10 mouse cellular contexts compared by ENCODE assay signal in the genomic region with DNA sequence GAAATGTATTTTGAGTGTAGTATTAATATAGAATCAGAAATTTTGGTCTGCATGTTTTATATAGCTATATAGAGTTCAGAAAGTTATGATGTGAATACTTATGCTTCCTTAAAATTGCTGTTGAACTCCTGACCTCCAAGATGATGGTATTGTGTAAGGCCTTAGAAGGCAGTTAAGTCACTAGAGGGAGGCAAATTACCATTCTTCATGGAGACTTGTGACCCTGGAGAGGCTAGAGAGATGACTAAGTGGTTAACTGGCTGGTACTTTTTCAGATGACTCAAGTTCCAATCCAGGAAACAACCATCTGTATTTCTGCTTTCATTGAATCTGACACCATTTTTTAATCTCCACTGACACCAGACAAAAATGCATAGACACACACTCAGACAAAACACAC. TPM values are rescaled to one million over a fixed set of nuclear protein-coding genes. Genes with fewer than 3 reads are reported as not detected.
DNase-seq lines count a peak whose midpoint lies in the region; ATAC-seq and TF ChIP-seq lines count a peak whose summit lies in the region.
"Had no signal": no experiment of that assay in that cellular context is flagged by ENCODE, and none has a peak within 500 bp of the region (broad histone marks: within the 10 kb centered on the region; RNA-seq: fewer than 3 reads in every experiment).

No protein-coding gene starts in this region.

- DNase-seq in lung, postnatal 0 days (ENCODE audit: low spot score) = peak; percentile 65
- DNase-seq in lung, adult 18-20 months = no peak
- DNase-seq in MEL (ENCODE audit: low read depth, low spot score) = peak; percentile 74
- DNase-seq in skeletal muscle tissue, adult 2 months (ENCODE audit: low read depth, low spot score) = peak; percentile 18
- no peak for DNase-seq in forebrain, embryonic 10.5 days (ENCODE audit: extremely low spot score, low spot score)
- no peak for DNase-seq in spleen, adult 18-20 months
- DNase-seq: cerebellum, postnatal 14 days; kidney, postnatal 25 days; lung, postnatal 14 days had no signal

- H3K27ac ChIP-seq in lung, postnatal 0 days (ENCODE audit: low read length) = no peak overlapping the region
- H3K27ac ChIP-seq in MEL (ENCODE audit: control insufficient read depth, low read depth, low read length) = no peak overlapping the region
- H3K27ac ChIP-seq in forebrain, embryonic 10.5 days = no peak overlapping the region

- no peaks in the 10 kb centered on the region for H3K36me3 ChIP-seq in lung, postnatal 0 days (ENCODE audit: insufficient read depth, low read length)
- H3K36me3 ChIP-seq in MEL (ENCODE audit: control insufficient read depth in 1 of 2, insufficient read depth in 2 of 2, low read length in 2 of 2) = no peaks in the 10 kb centered on the region; a peak in 2 of 4 replicates
- no peaks in the 10 kb centered on the region for H3K36me3 ChIP-seq in forebrain, embryonic 10.5 days (replicated peaks)

- TF ChIP-seq CTCF in lung, postnatal 0 days (IDR thresholded peaks at IDR 0.05) = no peak
- TF ChIP-seq CTCF in MEL (IDR thresholded peaks at IDR 0.05 in 2 of 3, conservative IDR thresholded peaks at IDR 0.05 in 1 of 3; ENCODE audit: control insufficient read depth in 1 of 3, insufficient read depth in 1 of 3, low read depth in 2 of 3, low read length in 3 of 3, poor library complexity in 1 of 3, severe bottlenecking in 1 of 3) = peak in 2 of 3 experiments; percentile 19 to 74; a peak in 3 of 6 replicates

- no peaks in the 10 kb centered on the region for H3K27me3 ChIP-seq in lung, postnatal 0 days (replicated peaks; ENCODE audit: insufficient read depth, low read length)
- no peaks in the 10 kb centered on the region for H3K27me3 ChIP-seq in MEL (ENCODE audit: control insufficient read depth in 1 of 2, insufficient read depth in 2 of 2, low read length in 2 of 2)
- no peaks in the 10 kb centered on the region for H3K27me3 ChIP-seq in forebrain, embryonic 10.5 days (ENCODE audit: poor library complexity, severe bottlenecking)

- TF ChIP-seq EP300 in lung, postnatal 0 days (IDR thresholded peaks at IDR 0.05) = no peak
- TF ChIP-seq EP300 in MEL (IDR thresholded peaks at IDR 0.05; ENCODE audit: low read depth in 1 of 2, low read length in 2 of 2) = no peak

- no peaks in the 10 kb centered on the region for H3K4me1 ChIP-seq in lung, postnatal 0 days (ENCODE audit: insufficient read depth, low read depth, low read length)
- no peaks in the 10 kb centered on the region for H3K4me1 ChIP-seq in MEL (ENCODE audit: control insufficient read depth in 1 of 2, insufficient read depth in 2 of 2, low read length in 2 of 2)
- H3K4me1 ChIP-seq in forebrain, embryonic 10.5 days = no peaks in the 10 kb centered on the region

- no peak overlapping the region for H3K4me2 ChIP-seq in lung, postnatal 0 days (replicated peaks; ENCODE audit: low read depth, low read length)

- H3K4me3 ChIP-seq in lung, postnatal 0 days (ENCODE audit: low read depth, low read length) = no peak overlapping the region
- H3K4me3 ChIP-seq in MEL (ENCODE audit: control insufficient read depth in 1 of 2, insufficient read depth in 1 of 2, low read depth in 2 of 2, low read length in 2 of 2) = no peak overlapping the region
- no peak overlapping the region for H3K4me3 ChIP-seq in forebrain, embryonic 10.5 days

- no peaks in the 10 kb centered on the region for H3K9me3 ChIP-seq in lung, postnatal 0 days (ENCODE audit: low read length)
- no peaks in the 10 kb centered on the region for H3K9me3 ChIP-seq in MEL (replicated peaks; ENCODE audit: insufficient read depth, low read length)
- no peaks in the 10 kb centered on the region for H3K9me3 ChIP-seq in forebrain, embryonic 10.5 days

- TF ChIP-seq RAD21 in MEL (IDR thresholded peaks at IDR 0.05; ENCODE audit: low read depth, low read length) = peak; percentile 83

- H3K79me2 ChIP-seq in MEL (ENCODE audit: control insufficient read depth, insufficient read depth, low read length, poor library complexity) = no peaks in the 10 kb centered on the region

- no peak overlapping the region for H3K9ac ChIP-seq in lung, postnatal 0 days (replicated peaks; ENCODE audit: low read depth)
- H3K9ac ChIP-seq in MEL (ENCODE audit: control insufficient read depth, low read depth, low read length, poor library complexity, severe bottlenecking) = no peak overlapping the region

- ATAC-seq in lung, postnatal 0 days = no peak
- ATAC-seq in common myeloid progenitor, adult 5-6 weeks (replicated peaks; ENCODE audit: low read depth, poor library complexity, severe bottlenecking) = peak; percentile 93

- TF ChIP-seq POLR2A in MEL (IDR thresholded peaks at IDR 0.05; ENCODE audit: control insufficient read depth in 1 of 2, insufficient read depth in 1 of 2, low read depth in 1 of 2, low read length in 2 of 2, poor library complexity in 1 of 2) = no peak

TF ChIP-seq in MEL, 35 proteins besides CTCF, POLR2A, EP300 and RAD21:
- TF ChIP-seq GABPA (IDR thresholded peaks at IDR 0.05; ENCODE audit: low read depth, low read length) = no peak
- peak; percentile 85 for TF ChIP-seq SMC3 (IDR thresholded peaks at IDR 0.05; ENCODE audit: low read depth, low read length)
- TF ChIP-seq ZC3H11A (IDR thresholded peaks at IDR 0.05; ENCODE audit: low read depth, low read length) = peak; percentile 83

RNA-seq across cellular contexts. Expression of gene Cd84, which starts 11.8 kb away (rescaled TPM):
- polyA plus RNA-seq in lung, postnatal 0 days (2015; fragmentation: Nextera tagmentation; extraction: Ambion mirVana) = 7.3 and 8.3 TPM in 2 replicates
- 6.8 and 7.7 TPM in 2 replicates for total RNA-seq in MEL (2012; rRNA removed)
- polyA plus RNA-seq in MEL (2012; ENCODE audit: insufficient read depth in 1 of 2, insufficient read length in 2 of 2, low read depth in 1 of 2, low replicate concordance in 2 of 2, missing spikeins in 1 of 2) = 10 to 100 TPM in 1 of 2 experiments, not detected in 1; 10.4 TPM
- 63.3 and 80.2 TPM in 2 replicates for total RNA-seq in common myeloid progenitor, adult 5-6 weeks (2017)
- polyA plus RNA-seq in forebrain, embryonic 10.5 days (2016; fragmentation: Nextera tagmentation; extraction: Ambion mirVana) = 0.42 and 0.46 TPM in 2 replicates

Comparison
In these comparisons a context has a peak if more than half of its experiments do, and no peak if none do; other contexts are left out.
1. DNase-seq: peak in lung, postnatal 0 days (single experiment), MEL (single experiment) and skeletal muscle tissue, adult 2 months (single experiment); none in lung, adult 18-20 months (0 of 2), forebrain, embryonic 10.5 days (single experiment) and spleen, adult 18-20 months (0 of 2).